Mouse (Mus musculus): Measurements from ENCODE around the gene Moap1.

Gene Moap1

GRCm38 (mm10) chr12:102704457-102705198 is 38.8 kb downstream of the Moap1 start, which contains the start of gene Itpk1:
Gene Itpk1 (minus strand): TSS chr12:102704930.
- DNase-seq, result peak; percentile 96

GRCm38 (mm10) chr12:102703921-102704408 is 39.5 kb downstream of the Moap1 start:
- no peak for DNase-seq

GRCm38 (mm10) chr12:102703441-102703840 is 40.0 kb downstream of the Moap1 start:
- DNase-seq, result peak; percentile 93

- DNase-seq, result no peak
Measured at GRCm38 (mm10) chr12:102703111-102703412, 40.4 kb downstream of the Moap1 start.

GRCm38 (mm10) chr12:102702356-102703110 is 40.9 kb downstream of the Moap1 start:
- DNase-seq, result peak; percentile 95

GRCm38 (mm10) chr12:102701691-102702207 is 41.7 kb downstream of the Moap1 start:
- DNase-seq, result peak; percentile 90

GRCm38 (mm10) chr12:102700453-102700852 is 43.0 kb downstream of the Moap1 start:
- DNase-seq, result peak; percentile 82

- peak; percentile 67 for DNase-seq
Measured at GRCm38 (mm10) chr12:102699156-102699555, 44.3 kb downstream of the Moap1 start.

- peak; percentile 89 for DNase-seq
Measured at GRCm38 (mm10) chr12:102698089-102698684, 45.3 kb downstream of the Moap1 start.

- DNase-seq, result peak; percentile 83
Measured at GRCm38 (mm10) chr12:102697381-102697780, 46.1 kb downstream of the Moap1 start.

- DNase-seq, result peak; percentile 87
Measured at GRCm38 (mm10) chr12:102696635-102697354, 46.7 kb downstream of the Moap1 start.

GRCm38 (mm10) chr12:102695369-102696239 is 47.9 kb downstream of the Moap1 start:
- DNase-seq, result peak; percentile 87

All from heart, adult 11 months (tissue).